Mouse (Mus musculus): ENCODE measurements around the gene Tapbpl. TPM values are rescaled to one million over a fixed set of nuclear protein-coding genes. Genes with fewer than 3 reads are reported as not detected.
"Not testable (repeated sequence)": the region's sequence is repeated elsewhere in the genome, so short reads cannot be mapped to it uniquely, and the experiment has no call there.

Gene Tapbpl
- 7.4 and 9.1 TPM in 2 replicates for polyA plus RNA-seq (2015; fragmentation: Nextera tagmentation; extraction: Ambion mirVana)

DNA sequence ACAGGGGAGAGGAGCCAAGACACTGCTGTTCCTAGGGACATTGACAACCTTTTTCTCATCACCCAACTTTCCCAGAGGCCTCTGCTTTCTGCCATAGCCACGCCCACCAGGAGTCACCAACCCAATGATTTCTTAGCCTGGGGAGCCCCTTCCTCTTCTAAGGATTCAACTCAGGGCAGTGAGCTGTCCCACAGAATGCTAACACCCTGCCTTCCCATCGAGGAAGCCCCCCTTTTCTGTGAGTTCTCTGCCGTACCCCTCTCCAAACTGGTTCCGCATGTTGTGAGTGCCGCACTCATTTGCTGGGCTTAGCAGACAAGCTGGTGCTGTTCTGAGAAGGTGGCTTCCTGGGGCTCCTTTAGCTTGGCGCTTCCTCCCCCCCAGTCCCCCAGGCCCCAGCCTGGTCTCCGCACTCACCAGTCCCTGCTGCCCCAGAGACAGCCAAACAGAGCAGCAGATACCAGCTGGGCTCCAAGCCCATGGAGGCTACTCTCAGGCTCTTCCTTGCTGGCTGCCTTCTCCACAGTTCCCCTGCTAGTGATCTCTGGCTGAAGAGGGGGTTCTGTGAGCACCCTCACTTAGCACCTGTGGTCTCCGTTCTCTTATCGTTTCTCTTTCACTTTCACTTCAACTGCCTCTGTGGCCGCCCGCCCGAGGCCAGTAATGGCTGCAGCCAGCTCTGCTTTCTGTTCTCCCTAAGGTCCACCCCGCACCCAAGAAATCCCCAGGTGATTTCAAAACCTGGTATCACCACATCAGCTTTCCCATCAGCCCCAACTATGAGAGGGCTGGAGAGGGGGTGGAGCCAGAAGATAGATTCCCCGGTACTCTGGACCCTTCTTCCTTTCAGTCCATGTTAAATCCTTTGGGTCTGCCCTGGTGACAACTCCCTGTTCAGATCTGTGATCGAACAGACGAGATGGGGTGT is at the start of gene Tapbpl:
TSS of gene Tapbpl (minus strand) at position 744 of the 928 bp plus-strand sequence.
- Histone ChIP-seq H3K36me3 (ENCODE audit: control insufficient read depth, insufficient read depth) (no peaks in the 10 kb centered on the region), H3K4me2 (ENCODE audit: low read depth, low read length) (peak within 1 kb of the TSS; percentile 97), H3K4me1 (ENCODE audit: control insufficient read depth, insufficient read depth, low read length) (peaks cover 27% of the 10 kb centered on the region), H3K9ac (ENCODE audit: low read length) (peak within 1 kb of the TSS; percentile 95), H3K4me3 (ENCODE audit: low read length) (peak within 1 kb of the TSS; percentile 82), H3K9me3 (replicated peaks; ENCODE audit: control insufficient read depth, low read length) (no peaks in the 10 kb centered on the region), H3K27me3 (ENCODE audit: control insufficient read depth, insufficient read depth, low read length) (no peaks in the 10 kb centered on the region), H3K27ac (ENCODE audit: low read length) (peak within 1 kb of the TSS; percentile 94)
- 3% methylated on average over 16 of the region's 16 CpGs for WGBS
- ATAC-seq (replicated peaks; ENCODE audit: extremely low read depth, insufficient read depth, low FRiP score): peak; percentile 39

DNA sequence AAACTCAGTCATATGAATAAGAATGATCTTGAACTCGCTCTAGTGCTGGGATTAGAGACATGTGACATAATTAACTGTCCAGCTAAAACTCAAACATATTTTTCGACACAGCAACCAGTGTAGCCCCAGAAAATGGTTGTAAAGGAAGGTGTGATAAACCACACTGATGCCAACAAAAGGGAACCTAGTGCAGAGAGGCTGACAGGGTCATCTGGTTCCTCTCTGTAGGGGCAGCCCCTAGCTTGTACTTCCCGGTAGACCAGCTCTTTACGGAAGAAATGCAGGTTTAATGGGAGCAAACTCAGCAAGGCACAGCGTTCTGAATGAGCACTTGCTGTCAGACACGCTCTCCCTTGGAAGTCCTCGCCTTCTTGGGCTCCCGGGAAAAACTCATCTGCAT is 48.1 kb upstream of the Tapbpl start:
- WGBS: 58% methylated on average over 8 of the region's 8 CpGs
- H3K9me3 ChIP-seq (replicated peaks; ENCODE audit: control insufficient read depth, low read length): no peaks in the 10 kb centered on the region; the same call in 1 of the 2 replicates
- no peak for ATAC-seq (replicated peaks; ENCODE audit: extremely low read depth, insufficient read depth, low FRiP score)
- H3K4me3 ChIP-seq (ENCODE audit: low read length): no peak overlapping the region
- no peaks in the 10 kb centered on the region for H3K27me3 ChIP-seq (ENCODE audit: control insufficient read depth, insufficient read depth, low read length)
- no peak overlapping the region for H3K27ac ChIP-seq (ENCODE audit: low read length)
- H3K4me1 ChIP-seq (ENCODE audit: control insufficient read depth, insufficient read depth, low read length): no peaks in the 10 kb centered on the region
- H3K36me3 ChIP-seq (ENCODE audit: control insufficient read depth, insufficient read depth): no peaks in the 10 kb centered on the region
- H3K4me2 ChIP-seq (ENCODE audit: low read depth, low read length): no peak overlapping the region
- H3K9ac ChIP-seq (ENCODE audit: low read length): no peak overlapping the region

DNA sequence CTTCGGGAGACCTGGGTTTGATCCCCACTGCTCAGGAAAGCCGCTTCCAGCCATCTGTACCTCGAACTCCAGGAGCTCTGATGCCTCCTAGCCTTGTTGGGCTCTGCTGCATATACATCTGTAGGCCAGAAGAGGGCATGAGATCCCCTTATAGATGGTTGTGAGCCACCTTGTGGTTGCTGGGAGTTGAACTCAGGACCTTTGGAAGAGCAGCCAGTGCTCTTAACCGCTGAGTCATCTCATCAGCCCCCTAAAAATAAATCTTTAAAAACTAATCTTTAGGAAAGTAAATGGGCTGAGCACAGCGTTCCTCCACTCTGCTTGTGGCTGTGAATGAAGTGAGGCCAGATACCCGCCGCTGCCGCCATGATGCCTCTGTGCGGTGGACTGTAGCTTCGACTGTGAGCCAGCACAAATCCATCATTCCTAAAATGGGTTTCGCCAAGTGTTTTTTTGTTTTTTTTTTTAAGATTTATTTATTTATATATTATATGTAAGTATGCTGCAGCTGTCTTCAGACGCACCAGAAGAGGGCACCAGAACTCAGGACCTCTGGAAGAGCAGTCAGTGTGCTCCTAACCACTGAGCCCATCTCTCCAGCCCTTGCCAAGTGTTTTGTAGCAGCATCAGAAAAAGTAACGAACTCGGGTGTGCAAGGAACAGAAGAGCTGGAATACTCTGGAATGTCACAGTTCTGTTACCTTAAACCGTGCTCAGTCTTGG is 43.3 kb upstream of the Tapbpl start:
- 56% methylated on average over 15 of the region's 15 CpGs for WGBS
- Histone ChIP-seq H3K4me3 (ENCODE audit: low read length) (no peak overlapping the region), H3K4me1 (ENCODE audit: control insufficient read depth, insufficient read depth, low read length) (peaks cover 8% of the 10 kb centered on the region), H3K27me3 (ENCODE audit: control insufficient read depth, insufficient read depth, low read length) (no peaks in the 10 kb centered on the region), H3K9ac (ENCODE audit: low read length) (no peak overlapping the region), H3K4me2 (ENCODE audit: low read depth, low read length) (no peak overlapping the region), H3K9me3 (replicated peaks; ENCODE audit: control insufficient read depth, low read length) (no peaks in the 10 kb centered on the region), H3K36me3 (ENCODE audit: control insufficient read depth, insufficient read depth) (no peaks in the 10 kb centered on the region), H3K27ac (ENCODE audit: low read length) (no peak overlapping the region)
- no peak for ATAC-seq (replicated peaks; ENCODE audit: extremely low read depth, insufficient read depth, low FRiP score)

DNA sequence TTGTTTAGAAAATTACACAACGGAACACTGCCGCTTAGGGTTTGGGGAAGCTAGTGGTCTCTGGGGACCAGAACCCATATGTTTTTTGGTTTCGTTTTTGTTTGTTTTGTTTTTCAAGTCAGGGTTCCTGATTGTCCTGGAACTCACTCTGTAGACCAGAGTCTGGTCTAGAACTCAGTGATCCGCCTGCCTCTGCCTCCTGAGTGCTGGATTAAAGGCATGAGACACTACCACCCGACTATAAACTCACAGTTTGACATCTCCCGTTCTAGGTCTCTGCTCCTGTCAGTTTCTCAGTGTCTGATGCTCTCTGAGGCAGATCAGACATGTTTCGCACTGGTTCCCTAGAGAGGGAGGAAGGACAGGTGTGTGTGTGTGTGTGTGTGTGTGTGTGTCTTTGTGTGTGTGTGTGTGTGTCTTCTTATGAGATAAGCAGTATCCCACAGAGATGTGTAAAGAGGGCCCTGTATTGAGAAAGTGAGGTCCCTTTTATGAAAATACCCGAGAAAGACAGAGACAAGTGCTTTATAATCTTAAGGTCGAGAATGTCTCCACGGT is 40.6 kb upstream of the Tapbpl start:
- Histone ChIP-seq H3K27me3 (ENCODE audit: control insufficient read depth, insufficient read depth, low read length) (no peaks in the 10 kb centered on the region), H3K4me3 (ENCODE audit: low read length) (no peak overlapping the region), H3K4me1 (ENCODE audit: control insufficient read depth, insufficient read depth, low read length) (peaks cover 8% of the 10 kb centered on the region), H3K4me2 (ENCODE audit: low read depth, low read length) (no peak overlapping the region), H3K9me3 (replicated peaks; ENCODE audit: control insufficient read depth, low read length) (no peaks in the 10 kb centered on the region), H3K9ac (ENCODE audit: low read length) (peak overlapping the region; percentile 38; the same call in 1 of the 2 replicates), H3K27ac (ENCODE audit: low read length) (no peak overlapping the region), H3K36me3 (ENCODE audit: control insufficient read depth, insufficient read depth) (no peaks in the 10 kb centered on the region)
- no peak for ATAC-seq (replicated peaks; ENCODE audit: extremely low read depth, insufficient read depth, low FRiP score)
- 74% methylated on average over 10 of the region's 10 CpGs for WGBS

DNA sequence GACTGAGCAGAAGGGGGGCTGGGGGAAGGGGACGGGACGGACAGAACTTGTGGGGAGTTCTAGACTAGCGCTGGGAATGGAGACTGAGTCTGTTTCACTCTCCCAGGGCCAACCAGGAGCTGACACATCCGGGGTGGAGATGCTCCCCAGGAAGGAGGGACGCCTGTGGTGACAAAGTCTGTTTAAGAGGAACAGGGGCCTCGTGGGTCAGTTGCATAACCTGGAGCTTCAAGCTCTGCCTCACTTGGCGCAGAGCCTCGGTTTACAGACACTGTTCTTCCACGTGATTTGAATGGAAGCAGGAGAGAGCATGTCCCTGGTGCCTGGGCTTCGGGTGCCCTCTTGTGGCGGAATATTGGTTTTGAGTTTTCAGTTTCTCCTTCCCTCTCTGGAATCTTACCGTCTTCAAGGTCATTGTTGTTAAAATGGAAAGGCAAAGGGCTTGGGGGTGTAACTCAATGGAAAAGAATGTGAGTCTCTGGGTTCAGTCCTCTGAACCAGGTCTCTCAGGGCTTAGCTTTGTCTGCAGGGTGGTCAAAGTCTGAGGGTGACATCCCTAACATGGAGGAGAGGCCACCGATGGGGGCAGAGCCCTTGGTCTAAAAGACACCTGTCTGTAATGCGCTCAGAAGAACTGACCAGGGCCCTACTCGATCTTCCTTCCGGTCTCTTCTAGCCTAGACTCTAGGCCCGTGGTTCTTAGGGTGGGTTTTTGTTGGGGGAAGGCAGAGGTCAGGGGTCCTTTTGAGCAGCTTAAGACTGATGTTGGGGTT is 40.0 kb upstream of the Tapbpl start:
- Histone ChIP-seq H3K27ac (ENCODE audit: low read length) (peak overlapping the region; percentile 6; the same call in 1 of the 2 replicates), H3K27me3 (ENCODE audit: control insufficient read depth, insufficient read depth, low read length) (no peaks in the 10 kb centered on the region), H3K4me1 (ENCODE audit: control insufficient read depth, insufficient read depth, low read length) (peaks cover 8% of the 10 kb centered on the region), H3K4me2 (ENCODE audit: low read depth, low read length) (peak overlapping the region; percentile 57), H3K4me3 (ENCODE audit: low read length) (peak overlapping the region; percentile 16; the same call in 1 of the 2 replicates), H3K9me3 (replicated peaks; ENCODE audit: control insufficient read depth, low read length) (no peaks in the 10 kb centered on the region), H3K9ac (ENCODE audit: low read length) (peak overlapping the region; percentile 51), H3K36me3 (ENCODE audit: control insufficient read depth, insufficient read depth) (no peaks in the 10 kb centered on the region)
- ATAC-seq (replicated peaks; ENCODE audit: extremely low read depth, insufficient read depth, low FRiP score): peak; percentile 93
- WGBS: 13% methylated on average over 17 of the region's 17 CpGs

DNA sequence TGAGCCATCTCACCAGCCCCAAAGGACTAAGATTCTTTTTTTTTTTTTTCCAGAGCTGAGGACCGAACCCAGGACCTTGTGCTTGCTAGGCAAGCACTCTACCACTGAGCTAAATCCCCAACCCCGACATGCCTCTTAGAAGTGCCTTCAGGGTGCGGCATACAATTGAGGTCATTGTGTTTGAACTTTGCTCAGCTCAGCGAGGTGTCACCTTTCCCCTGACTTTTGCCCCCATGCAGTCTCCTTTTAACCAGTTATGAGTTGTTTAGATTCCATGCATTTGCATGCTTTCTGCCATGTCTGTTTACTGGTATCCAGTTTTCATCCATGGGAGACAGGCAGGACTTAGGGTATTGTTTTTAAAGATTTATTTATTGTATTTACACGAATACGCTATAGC is 37.1 kb upstream of the Tapbpl start:
- Histone ChIP-seq H3K4me1 (ENCODE audit: control insufficient read depth, insufficient read depth, low read length) (peaks cover 8% of the 10 kb centered on the region), H3K36me3 (ENCODE audit: control insufficient read depth, insufficient read depth) (no peaks in the 10 kb centered on the region), H3K27me3 (ENCODE audit: control insufficient read depth, insufficient read depth, low read length) (no peaks in the 10 kb centered on the region), H3K9me3 (replicated peaks; ENCODE audit: control insufficient read depth, low read length) (no peaks in the 10 kb centered on the region), H3K4me2 (ENCODE audit: low read depth, low read length) (no peak overlapping the region), H3K4me3 (ENCODE audit: low read length) (no peak overlapping the region), H3K27ac (ENCODE audit: low read length) (no peak overlapping the region), H3K9ac (ENCODE audit: low read length) (no peak overlapping the region)
- 54% methylated on average over 6 of the region's 6 CpGs for WGBS
- no peak for ATAC-seq (replicated peaks; ENCODE audit: extremely low read depth, insufficient read depth, low FRiP score)

DNA sequence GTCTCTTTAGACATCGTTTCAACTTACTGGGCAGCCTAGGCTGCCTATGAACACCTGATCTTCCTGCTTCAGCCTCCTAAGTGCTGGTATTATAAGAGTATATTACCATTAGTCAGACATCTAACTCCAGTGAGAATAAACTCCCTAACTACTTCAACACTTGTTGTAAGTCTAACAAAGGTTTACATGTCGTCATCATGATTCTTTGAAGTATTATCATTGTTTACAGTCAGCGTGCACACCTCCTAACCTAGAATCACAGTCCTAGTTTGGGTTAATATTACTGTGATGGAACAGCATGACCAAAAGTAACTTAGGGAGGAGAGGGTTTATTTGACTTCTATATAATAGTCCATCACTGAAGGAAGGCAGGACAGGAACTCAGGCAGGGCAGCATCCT is 35.8 kb upstream of the Tapbpl start:
- H3K27me3 ChIP-seq (ENCODE audit: control insufficient read depth, insufficient read depth, low read length): no peaks in the 10 kb centered on the region
- H3K9ac ChIP-seq (ENCODE audit: low read length): no peak overlapping the region
- no peaks in the 10 kb centered on the region for H3K36me3 ChIP-seq (ENCODE audit: control insufficient read depth, insufficient read depth)
- no peak overlapping the region for H3K4me3 ChIP-seq (ENCODE audit: low read length)
- no peak for ATAC-seq (replicated peaks; ENCODE audit: extremely low read depth, insufficient read depth, low FRiP score)
- H3K9me3 ChIP-seq (replicated peaks; ENCODE audit: control insufficient read depth, low read length): no peaks in the 10 kb centered on the region
- no peak overlapping the region for H3K27ac ChIP-seq (ENCODE audit: low read length)
- 85% methylated on average over 3 of the region's 3 CpGs for WGBS
- no peak overlapping the region for H3K4me2 ChIP-seq (ENCODE audit: low read depth, low read length)
- peaks cover 8% of the 10 kb centered on the region for H3K4me1 ChIP-seq (ENCODE audit: control insufficient read depth, insufficient read depth, low read length)

DNA sequence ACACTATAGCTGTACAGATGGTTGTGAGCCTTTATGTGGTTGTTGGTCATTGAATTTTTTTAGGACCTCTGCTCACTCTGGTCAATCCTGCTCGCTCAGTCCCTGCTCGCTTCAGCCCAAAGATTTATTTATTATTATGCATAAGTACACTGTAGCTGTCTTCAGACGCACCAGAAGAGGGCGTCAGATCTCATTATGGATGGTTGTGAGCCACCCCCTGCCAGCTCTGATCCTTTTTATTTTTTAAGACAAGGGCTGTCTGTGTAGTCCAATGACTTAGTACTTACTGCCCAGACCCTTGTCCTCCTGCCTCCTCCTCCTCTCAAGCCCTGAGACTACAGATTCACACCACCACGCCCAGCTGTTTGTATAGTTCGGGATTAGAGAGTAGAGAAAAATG is 34.9 kb upstream of the Tapbpl start:
- H3K9ac ChIP-seq (ENCODE audit: low read length); H3K9me3 ChIP-seq (replicated peaks; ENCODE audit: control insufficient read depth, low read length); H3K36me3 ChIP-seq (ENCODE audit: control insufficient read depth, insufficient read depth); H3K4me2 ChIP-seq (ENCODE audit: low read depth, low read length); H3K27ac ChIP-seq (ENCODE audit: low read length); H3K4me1 ChIP-seq (ENCODE audit: control insufficient read depth, insufficient read depth, low read length); H3K4me3 ChIP-seq (ENCODE audit: low read length); ATAC-seq (replicated peaks; ENCODE audit: extremely low read depth, insufficient read depth, low FRiP score); H3K27me3 ChIP-seq (ENCODE audit: control insufficient read depth, insufficient read depth, low read length): not testable (repeated sequence)
- 69% methylated on average over 6 of the region's 6 CpGs for WGBS
